Mouse (Mus musculus): ENCODE results near the gene Mrpl54. TPM values are rescaled to one million over a fixed set of nuclear protein-coding genes. Genes with fewer than 3 reads are reported as not detected.

Gene Mrpl54
- polyA plus RNA-seq, 1 experiment from 2014 or later, result 223 TPM

DNA sequence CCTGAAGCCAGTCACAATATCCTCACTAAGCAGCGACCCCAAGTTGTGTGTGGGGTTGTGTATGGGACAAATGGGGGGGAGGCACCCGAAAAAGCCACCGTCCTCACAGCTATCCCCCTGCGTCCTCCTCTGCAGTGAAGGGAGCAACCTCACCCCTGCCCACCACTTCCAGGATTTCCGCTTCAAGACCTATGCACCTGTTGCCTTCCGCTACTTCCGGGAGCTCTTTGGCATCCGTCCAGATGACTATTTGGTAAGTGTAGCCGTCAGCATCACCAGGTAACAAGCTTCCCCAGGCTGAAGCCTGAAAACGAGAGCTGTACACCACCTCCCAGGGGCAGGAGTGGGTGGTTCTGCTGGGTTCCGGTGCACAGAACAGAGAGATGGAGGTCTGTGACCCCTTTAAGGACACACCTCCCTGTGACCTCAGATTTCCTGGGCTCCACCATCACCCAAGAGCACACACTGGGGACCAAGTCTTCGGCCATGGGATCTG lies 39.5 kb upstream of the Mrpl54 start:
- no peak for ATAC-seq (ENCODE audit: insufficient read depth)
- Histone ChIP-seq H3K4me1 (ENCODE audit: insufficient read depth) (no peaks in the 10 kb centered on the region), H3K9me3 (ENCODE audit: low read depth, low read length) (no peaks in the 10 kb centered on the region), H3K36me3 (ENCODE audit: insufficient read depth) (peaks cover 57% of the 10 kb centered on the region), H3K27me3 (ENCODE audit: insufficient read depth, low read length) (no peaks in the 10 kb centered on the region), H3K4me2 (no peak overlapping the region), H3K4me3 (ENCODE audit: low read depth, low read length) (no peak overlapping the region), H3K27ac (ENCODE audit: low read depth) (no peak overlapping the region), H3K9ac (no peak overlapping the region)
- WGBS, result 86% methylated on average over 12 of the region's 12 CpGs
- TF ChIP-seq CTCF (IDR thresholded peaks at IDR 0.05; ENCODE audit: low read depth), result no peak
- DNase-seq, result no peak

GRCm38 (mm10) chr10:81305663-81306062 lies 38.9 kb upstream of the Mrpl54 start:
- no peak overlapping the region for H3K9ac ChIP-seq
- H3K27me3 ChIP-seq (ENCODE audit: insufficient read depth, low read length), result no peaks in the 10 kb centered on the region
- H3K27ac ChIP-seq (ENCODE audit: low read depth), result no peak overlapping the region
- peaks cover 52% of the 10 kb centered on the region for H3K36me3 ChIP-seq (ENCODE audit: insufficient read depth)
- no peak for TF ChIP-seq CTCF (IDR thresholded peaks at IDR 0.05; ENCODE audit: low read depth)
- DNase-seq, result no peak
- H3K9me3 ChIP-seq (ENCODE audit: low read depth, low read length), result no peaks in the 10 kb centered on the region
- WGBS, result 91% methylated on average over 14 of the region's 14 CpGs
- no peaks in the 10 kb centered on the region for H3K4me1 ChIP-seq (ENCODE audit: insufficient read depth)
- ATAC-seq (ENCODE audit: insufficient read depth), result no peak
- H3K4me2 ChIP-seq, result no peak overlapping the region
- H3K4me3 ChIP-seq (ENCODE audit: low read depth, low read length), result no peak overlapping the region

DNA sequence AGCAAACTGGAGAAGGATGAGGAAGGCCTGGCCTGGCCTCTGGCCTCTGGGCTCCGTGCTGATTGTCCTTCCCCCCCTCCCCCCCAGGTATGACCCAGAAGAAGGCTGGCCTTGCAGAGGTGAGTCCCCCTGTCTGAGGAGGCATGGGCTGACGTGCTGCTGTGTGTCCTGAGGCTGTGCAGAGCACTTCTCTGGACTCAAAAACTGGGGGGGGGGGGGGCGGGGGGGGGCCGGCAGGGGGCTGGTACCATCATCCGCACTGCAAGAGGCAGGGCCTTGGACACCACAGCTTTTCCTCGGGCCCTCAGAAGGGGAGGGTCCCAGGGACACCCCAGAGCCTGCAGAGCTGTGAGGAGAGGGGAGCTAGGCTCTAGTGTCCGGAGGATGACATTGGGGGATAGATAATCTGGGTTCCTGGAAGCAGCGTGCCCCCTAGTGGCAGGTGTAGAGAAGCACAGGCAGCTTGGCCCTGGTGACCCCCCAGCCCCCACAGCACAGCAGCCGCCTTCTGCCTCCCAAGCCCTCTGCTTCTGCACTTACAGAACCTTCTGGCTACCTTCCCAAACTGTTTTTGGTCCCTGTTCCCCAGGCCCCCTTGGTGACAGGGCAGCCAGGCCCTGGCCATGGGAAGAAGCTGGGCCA lies 38.0 kb upstream of the Mrpl54 start:
- peaks cover 42% of the 10 kb centered on the region for H3K36me3 ChIP-seq (ENCODE audit: insufficient read depth)
- H3K27ac ChIP-seq (ENCODE audit: low read depth), result no peak overlapping the region
- H3K4me1 ChIP-seq (ENCODE audit: insufficient read depth), result no peaks in the 10 kb centered on the region
- peak; percentile 87 for TF ChIP-seq CTCF (IDR thresholded peaks at IDR 0.05; ENCODE audit: low read depth)
- WGBS, result 15% methylated on average over 8 of the region's 9 CpGs
- H3K9me3 ChIP-seq (ENCODE audit: low read depth, low read length), result no peaks in the 10 kb centered on the region
- H3K4me3 ChIP-seq (ENCODE audit: low read depth, low read length), result no peak overlapping the region
- no peak overlapping the region; the same call in 1 of the 2 replicates for H3K9ac ChIP-seq
- peak; percentile 66 for DNase-seq
- no peaks in the 10 kb centered on the region for H3K27me3 ChIP-seq (ENCODE audit: insufficient read depth, low read length)
- ATAC-seq (ENCODE audit: insufficient read depth), result peak; percentile 42; the same call in 1 of the 2 replicates
- H3K4me2 ChIP-seq, result no peak overlapping the region

DNA sequence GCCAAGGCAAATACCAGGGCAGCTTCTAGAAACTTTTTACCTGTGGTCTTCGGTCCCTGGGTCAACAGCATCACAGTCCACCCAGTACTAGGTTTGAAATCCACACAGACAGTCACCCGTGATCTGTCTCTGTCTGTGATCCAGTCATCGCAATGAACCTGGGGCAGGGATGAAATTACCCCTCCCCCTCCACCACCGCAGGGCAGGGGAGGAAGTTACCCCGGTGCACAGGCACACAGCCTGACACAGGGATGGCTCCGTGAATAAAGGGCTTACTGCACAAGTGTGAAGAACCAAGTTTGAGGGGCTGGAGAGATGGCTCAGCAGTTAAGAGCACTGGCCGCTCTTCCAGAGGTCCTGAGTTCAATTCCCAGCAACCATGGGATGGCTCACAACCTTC lies 37.0 kb upstream of the Mrpl54 start:
- no peak overlapping the region for H3K27ac ChIP-seq (ENCODE audit: low read depth)
- WGBS, result 61% methylated on average over 7 of the region's 7 CpGs
- no peaks in the 10 kb centered on the region for H3K4me1 ChIP-seq (ENCODE audit: insufficient read depth)
- DNase-seq, result no peak
- no peaks in the 10 kb centered on the region for H3K9me3 ChIP-seq (ENCODE audit: low read depth, low read length)
- no peak overlapping the region for H3K4me3 ChIP-seq (ENCODE audit: low read depth, low read length)
- no peak overlapping the region for H3K9ac ChIP-seq
- ATAC-seq (ENCODE audit: insufficient read depth), result no peak
- H3K4me2 ChIP-seq, result no peak overlapping the region
- no peaks in the 10 kb centered on the region for H3K27me3 ChIP-seq (ENCODE audit: insufficient read depth, low read length)
- H3K36me3 ChIP-seq (ENCODE audit: insufficient read depth), result peaks cover 33% of the 10 kb centered on the region
- TF ChIP-seq CTCF (IDR thresholded peaks at IDR 0.05; ENCODE audit: low read depth), result no peak

DNA sequence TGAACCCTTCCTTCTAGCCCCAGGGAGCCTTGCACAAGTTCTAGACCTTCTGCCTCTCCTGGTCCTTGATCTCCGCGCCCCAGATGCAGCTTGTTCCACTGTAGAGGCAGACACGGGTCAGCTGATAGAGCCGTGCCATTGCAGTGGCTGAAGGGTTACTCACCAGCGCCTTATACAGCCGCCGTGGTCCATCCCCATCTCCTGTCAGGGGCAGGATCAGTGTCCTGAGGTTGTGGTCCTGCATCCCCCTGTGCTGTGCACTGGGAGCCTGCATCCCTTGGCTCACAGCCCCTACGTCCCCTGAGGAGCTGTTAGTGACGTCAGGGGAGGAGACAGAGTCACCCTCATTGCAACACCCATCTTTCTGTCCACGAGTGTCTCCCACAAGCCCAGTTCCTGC lies 36.5 kb upstream of the Mrpl54 start:
- 58% methylated on average over 10 of the region's 10 CpGs for WGBS
- DNase-seq (no peak), ATAC-seq (ENCODE audit: insufficient read depth) (no peak)
- TF ChIP-seq CTCF (IDR thresholded peaks at IDR 0.05; ENCODE audit: low read depth), result no peak
- Histone ChIP-seq H3K36me3 (ENCODE audit: insufficient read depth) (peaks cover 28% of the 10 kb centered on the region), H3K27me3 (ENCODE audit: insufficient read depth, low read length) (no peaks in the 10 kb centered on the region), H3K4me3 (ENCODE audit: low read depth, low read length) (no peak overlapping the region), H3K4me1 (ENCODE audit: insufficient read depth) (no peaks in the 10 kb centered on the region), H3K4me2 (peak overlapping the region; percentile 3; the same call in 1 of the 2 replicates), H3K27ac (ENCODE audit: low read depth) (no peak overlapping the region), H3K9me3 (ENCODE audit: low read depth, low read length) (no peaks in the 10 kb centered on the region), H3K9ac (no peak overlapping the region)

GRCm38 (mm10) chr10:81302781-81303218 lies 36.1 kb upstream of the Mrpl54 start:
- no peaks in the 10 kb centered on the region for H3K4me1 ChIP-seq (ENCODE audit: insufficient read depth)
- no peak overlapping the region for H3K27ac ChIP-seq (ENCODE audit: low read depth)
- H3K4me2 ChIP-seq, result peak overlapping the region; percentile 3; the same call in 1 of the 2 replicates
- no peak for ATAC-seq (ENCODE audit: insufficient read depth)
- H3K36me3 ChIP-seq (ENCODE audit: insufficient read depth), result peaks cover 23% of the 10 kb centered on the region
- H3K4me3 ChIP-seq (ENCODE audit: low read depth, low read length), result no peak overlapping the region
- H3K9me3 ChIP-seq (ENCODE audit: low read depth, low read length), result no peaks in the 10 kb centered on the region
- DNase-seq, result no peak
- 47% methylated on average over 14 of the region's 14 CpGs for WGBS
- no peaks in the 10 kb centered on the region for H3K27me3 ChIP-seq (ENCODE audit: insufficient read depth, low read length)
- no peak for TF ChIP-seq CTCF (IDR thresholded peaks at IDR 0.05; ENCODE audit: low read depth)
- H3K9ac ChIP-seq, result no peak overlapping the region

DNA sequence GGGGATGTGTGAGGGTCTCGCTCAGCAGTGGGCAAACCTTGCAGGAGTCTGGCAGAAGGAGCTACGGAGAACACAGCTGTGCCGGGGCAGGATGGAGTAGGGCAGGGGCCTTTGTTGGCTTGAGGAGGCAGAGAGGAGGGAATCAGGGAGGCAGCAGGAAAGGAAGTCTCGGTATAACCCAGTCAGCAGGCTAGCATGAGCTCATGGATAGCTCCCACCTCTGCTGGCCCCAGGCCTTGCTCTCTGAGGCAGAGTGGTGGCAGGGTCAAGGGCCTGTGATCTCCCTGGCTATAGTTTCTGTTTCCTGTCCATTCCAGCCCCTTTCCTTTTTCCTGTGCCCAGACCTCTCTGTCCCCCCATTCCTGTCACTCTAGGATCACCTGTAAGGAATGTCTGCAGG lies 35.6 kb upstream of the Mrpl54 start:
- no peak overlapping the region for H3K4me3 ChIP-seq (ENCODE audit: low read depth, low read length)
- TF ChIP-seq CTCF (IDR thresholded peaks at IDR 0.05; ENCODE audit: low read depth), result no peak
- no peaks in the 10 kb centered on the region for H3K4me1 ChIP-seq (ENCODE audit: insufficient read depth)
- H3K9me3 ChIP-seq (ENCODE audit: low read depth, low read length), result no peaks in the 10 kb centered on the region
- no peak overlapping the region for H3K4me2 ChIP-seq
- ATAC-seq (ENCODE audit: insufficient read depth) (no peak), DNase-seq (no peak)
- 61% methylated on average over 4 of the region's 4 CpGs for WGBS
- H3K36me3 ChIP-seq (ENCODE audit: insufficient read depth), result peaks cover 18% of the 10 kb centered on the region
- peak overlapping the region; percentile 29; the same call in 1 of the 2 replicates for H3K9ac ChIP-seq
- peak overlapping the region; percentile 65 for H3K27ac ChIP-seq (ENCODE audit: low read depth)
- no peaks in the 10 kb centered on the region for H3K27me3 ChIP-seq (ENCODE audit: insufficient read depth, low read length)
